Mouse (Mus musculus) lung, embryonic 15.5 days (tissue): ENCODE data around the gene Mettl7a3. TPM values are rescaled to one million over a fixed set of nuclear protein-coding genes. Genes with fewer than 3 reads are reported as not detected.
"Not testable (repeated sequence)": the region's sequence is repeated elsewhere in the genome, so short reads cannot be mapped to it uniquely, and the experiment has no call there.

Source experiments
- ATAC-seq: fragments of 200-750 bp; cut with Nextera tagmentation; 2 replicates; pipeline ENCODE4 v1.8.0; 2017; ENCODE audit warnings: moderate number of reproducible peaks, borderline replicate concordance; ENCODE audit not compliant: low FRiP score, low TSS enrichment; ENCODE audit errors: extremely low read depth
- H3K27ac ChIP-seq: fragments of 300-500 bp; sonication (generic); 2 replicates; pipeline ENCODE4 v1.5.1; 2015; ENCODE audit warnings: moderate library complexity, mild to moderate bottlenecking, inconsistent platforms
- H3K27me3 ChIP-seq: fragments of 300-500 bp; sonication (generic); 2 replicates; pipeline ENCODE4 v1.6.1; 2015; ENCODE audit warnings: inconsistent platforms
- H3K36me3 ChIP-seq: fragments of 300-500 bp; sonication (generic); 2 replicates; pipeline ENCODE4 v1.6.1; 2015; ENCODE audit warnings: inconsistent platforms
- H3K4me1 ChIP-seq: fragments of 300-500 bp; sonication (generic); 2 replicates; pipeline ENCODE4 v1.6.1; 2015; ENCODE audit warnings: inconsistent platforms
- H3K4me2 ChIP-seq: fragments of 300-500 bp; sonication (generic); 2 replicates; pipeline ENCODE4 v1.6.1; 2015; ENCODE audit warnings: inconsistent platforms, mild to moderate bottlenecking, moderate library complexity
- H3K4me3 ChIP-seq: fragments of 300-500 bp; sonication (generic); 2 replicates; pipeline ENCODE4 v1.5.1; 2015; ENCODE audit warnings: mild to moderate bottlenecking, inconsistent platforms
- H3K9ac ChIP-seq: fragments of 300-500 bp; sonication (generic); 2 replicates; pipeline ENCODE4 v1.6.1; 2015; ENCODE audit warnings: inconsistent platforms
- H3K9me3 ChIP-seq: fragments of 300-500 bp; sonication (generic); 2 replicates; pipeline ENCODE4 v1.6.1; 2016; ENCODE audit warnings: inconsistent platforms
- WGBS: fragments of 180-500 bp; shearing (Covaris S2); methylation state at CpG from one replicate; pipeline ENCODE4 v1.1.7; 2015; 5-methylcytosine and 5-hydroxymethylcytosine counted together
- polyA plus RNA-seq: library from polyadenylated mRNA; unstranded; fragments of >200 nt; fragmentation: Nextera tagmentation; extraction: Ambion mirVana; gene quantifications from 2 replicates; pipeline ENCODE4 v1.2.1, GENCODE M21; 2015

Gene Mettl7a3
- polyA plus RNA-seq: not detected in 2 replicates

GRCm38 (mm10) chr15:100334629-100335028 is at the start of gene Mettl7a3:
Gene Mettl7a3 (plus strand): TSS chr15:100334929.
- 73% methylated on average over 10 of the region's 10 CpGs for WGBS
- Histone ChIP-seq H3K27ac (no peak within 1 kb of the TSS), H3K9ac (no peak within 1 kb of the TSS), H3K9me3 (no peaks in the 10 kb centered on the region), H3K4me3 (no peak within 1 kb of the TSS), H3K4me1 (no peaks in the 10 kb centered on the region), H3K27me3 (no peaks in the 10 kb centered on the region), H3K36me3 (no peaks in the 10 kb centered on the region), H3K4me2 (no peak within 1 kb of the TSS)
- ATAC-seq: no peak

- no peak for ATAC-seq
- Histone ChIP-seq H3K9me3 (no peaks in the 10 kb centered on the region), H3K4me2 (no peak overlapping the region), H3K4me1 (no peaks in the 10 kb centered on the region), H3K27me3 (no peaks in the 10 kb centered on the region), H3K9ac (no peak overlapping the region), H3K27ac (no peak overlapping the region), H3K36me3 (no peaks in the 10 kb centered on the region), H3K4me3 (no peak overlapping the region)
- 83% methylated on average over 6 of the region's 6 CpGs for WGBS
Observed at GRCm38 (mm10) chr15:100288980-100289379, 45.7 kb upstream of the Mettl7a3 start.

- 77% methylated on average over 5 of the region's 5 CpGs for WGBS
- Histone ChIP-seq H3K27ac (no peak overlapping the region), H3K4me3 (no peak overlapping the region), H3K9me3 (no peaks in the 10 kb centered on the region), H3K36me3 (no peaks in the 10 kb centered on the region), H3K4me1 (no peaks in the 10 kb centered on the region), H3K9ac (no peak overlapping the region), H3K4me2 (no peak overlapping the region), H3K27me3 (no peaks in the 10 kb centered on the region)
- ATAC-seq: no peak
Observed at GRCm38 (mm10) chr15:100290858-100291257, 43.9 kb upstream of the Mettl7a3 start.

GRCm38 (mm10) chr15:100292326-100292725 is 42.4 kb upstream of the Mettl7a3 start:
- H3K4me1 ChIP-seq: no peaks in the 10 kb centered on the region
- no peak overlapping the region for H3K4me3 ChIP-seq
- 42% methylated on average over 7 of the region's 7 CpGs for WGBS
- no peak overlapping the region for H3K4me2 ChIP-seq
- no peak overlapping the region for H3K27ac ChIP-seq
- no peak for ATAC-seq
- no peaks in the 10 kb centered on the region for H3K9me3 ChIP-seq
- H3K9ac ChIP-seq: no peak overlapping the region
- H3K36me3 ChIP-seq: no peaks in the 10 kb centered on the region
- no peaks in the 10 kb centered on the region for H3K27me3 ChIP-seq

- Histone ChIP-seq H3K9ac (no peak overlapping the region), H3K27ac (no peak overlapping the region), H3K4me2 (no peak overlapping the region), H3K4me3 (no peak overlapping the region), H3K9me3 (no peaks in the 10 kb centered on the region), H3K4me1 (no peaks in the 10 kb centered on the region), H3K36me3 (no peaks in the 10 kb centered on the region), H3K27me3 (no peaks in the 10 kb centered on the region)
- ATAC-seq: no peak
- 90% methylated on average over 5 of the region's 5 CpGs for WGBS
Observed at GRCm38 (mm10) chr15:100297856-100298255, 36.9 kb upstream of the Mettl7a3 start.

GRCm38 (mm10) chr15:100300499-100300898 is 34.2 kb upstream of the Mettl7a3 start:
- H3K9me3 ChIP-seq: no peaks in the 10 kb centered on the region
- H3K36me3 ChIP-seq: no peaks in the 10 kb centered on the region
- H3K27me3 ChIP-seq: no peaks in the 10 kb centered on the region
- WGBS: 69% methylated on average over 6 of the region's 6 CpGs
- H3K4me3 ChIP-seq: no peak overlapping the region
- no peak overlapping the region for H3K4me2 ChIP-seq
- H3K9ac ChIP-seq: no peak overlapping the region
- ATAC-seq: no peak
- H3K27ac ChIP-seq: no peak overlapping the region
- peaks cover 10% of the 10 kb centered on the region for H3K4me1 ChIP-seq

- H3K27ac ChIP-seq: no peak overlapping the region
- H3K9me3 ChIP-seq: no peaks in the 10 kb centered on the region
- no peaks in the 10 kb centered on the region for H3K27me3 ChIP-seq
- peaks cover 15% of the 10 kb centered on the region for H3K4me1 ChIP-seq
- no peak overlapping the region for H3K4me3 ChIP-seq
- H3K9ac ChIP-seq: no peak overlapping the region
- no peaks in the 10 kb centered on the region for H3K36me3 ChIP-seq
- H3K4me2 ChIP-seq: no peak overlapping the region
- WGBS: 75% methylated on average over 15 of the region's 15 CpGs
- no peak for ATAC-seq
Observed at GRCm38 (mm10) chr15:100301556-100301955, 33.2 kb upstream of the Mettl7a3 start.

- Histone ChIP-seq H3K4me2 (peak overlapping the region; percentile 79), H3K27ac (peak overlapping the region; percentile 91), H3K27me3 (no peaks in the 10 kb centered on the region), H3K9me3 (no peaks in the 10 kb centered on the region), H3K4me1 (peaks cover 15% of the 10 kb centered on the region), H3K36me3 (no peaks in the 10 kb centered on the region), H3K4me3 (peak overlapping the region; percentile 53), H3K9ac (no peak overlapping the region)
- 34% methylated on average over 8 of the region's 8 CpGs for WGBS
- no peak for ATAC-seq
Observed at GRCm38 (mm10) chr15:100303428-100304018, 31.2 kb upstream of the Mettl7a3 start.

GRCm38 (mm10) chr15:100304019-100304991 is 30.4 kb upstream of the Mettl7a3 start, which contains the start of gene Mettl7a1:
Gene Mettl7a1 (plus strand): TSS chr15:100304140.
- WGBS: 2% methylated on average over 19 of the region's 30 CpGs
- H3K4me2 ChIP-seq: peak within 1 kb of the TSS; percentile 79
- ATAC-seq: peak; percentile 84

GRCm38 (mm10) chr15:100306201-100306600 is 28.5 kb upstream of the Mettl7a3 start:
- H3K4me3 ChIP-seq: no peak overlapping the region
- no peak overlapping the region for H3K9ac ChIP-seq
- no peaks in the 10 kb centered on the region for H3K9me3 ChIP-seq
- H3K36me3 ChIP-seq: no peaks in the 10 kb centered on the region
- peaks cover 15% of the 10 kb centered on the region for H3K4me1 ChIP-seq
- 67% methylated on average over 2 of the region's 2 CpGs for WGBS
- peak overlapping the region; percentile 79; the same call in 1 of the 2 replicates for H3K4me2 ChIP-seq
- no peak for ATAC-seq
- no peak overlapping the region for H3K27ac ChIP-seq
- H3K27me3 ChIP-seq: no peaks in the 10 kb centered on the region

More at GRCm38 (mm10) chr15:100304019-100304991, 30.4 kb upstream of the Mettl7a3 start, which contains the start of gene Mettl7a1:
- no peaks in the 10 kb centered on the region for H3K36me3 ChIP-seq
- no peaks in the 10 kb centered on the region for H3K27me3 ChIP-seq
- H3K9me3 ChIP-seq: no peaks in the 10 kb centered on the region
- H3K4me3 ChIP-seq: peak within 1 kb of the TSS; percentile 53
- H3K27ac ChIP-seq: peak within 1 kb of the TSS; percentile 91
- peaks cover 15% of the 10 kb centered on the region for H3K4me1 ChIP-seq
- peak within 1 kb of the TSS; percentile 46 for H3K9ac ChIP-seq

- H3K9me3 ChIP-seq, H3K27ac ChIP-seq, H3K4me3 ChIP-seq, H3K9ac ChIP-seq, H3K4me2 ChIP-seq, ATAC-seq, H3K27me3 ChIP-seq, H3K36me3 ChIP-seq: not testable (repeated sequence)
- WGBS: 33% methylated on average over 11 of the region's 11 CpGs
- H3K4me1 ChIP-seq: peaks cover 22% of the 10 kb centered on the region
Observed at GRCm38 (mm10) chr15:100307438-100308096, 27.2 kb upstream of the Mettl7a3 start.
